Mouse (Mus musculus): Measurements from ENCODE around the gene Rnf227.

Gene Rnf227

GRCm38 (mm10) chr11:69371601-69372000, 31.3 kb downstream of the Rnf227 start:
- no peak for DNase-seq (ENCODE audit: low spot score)

DNA sequence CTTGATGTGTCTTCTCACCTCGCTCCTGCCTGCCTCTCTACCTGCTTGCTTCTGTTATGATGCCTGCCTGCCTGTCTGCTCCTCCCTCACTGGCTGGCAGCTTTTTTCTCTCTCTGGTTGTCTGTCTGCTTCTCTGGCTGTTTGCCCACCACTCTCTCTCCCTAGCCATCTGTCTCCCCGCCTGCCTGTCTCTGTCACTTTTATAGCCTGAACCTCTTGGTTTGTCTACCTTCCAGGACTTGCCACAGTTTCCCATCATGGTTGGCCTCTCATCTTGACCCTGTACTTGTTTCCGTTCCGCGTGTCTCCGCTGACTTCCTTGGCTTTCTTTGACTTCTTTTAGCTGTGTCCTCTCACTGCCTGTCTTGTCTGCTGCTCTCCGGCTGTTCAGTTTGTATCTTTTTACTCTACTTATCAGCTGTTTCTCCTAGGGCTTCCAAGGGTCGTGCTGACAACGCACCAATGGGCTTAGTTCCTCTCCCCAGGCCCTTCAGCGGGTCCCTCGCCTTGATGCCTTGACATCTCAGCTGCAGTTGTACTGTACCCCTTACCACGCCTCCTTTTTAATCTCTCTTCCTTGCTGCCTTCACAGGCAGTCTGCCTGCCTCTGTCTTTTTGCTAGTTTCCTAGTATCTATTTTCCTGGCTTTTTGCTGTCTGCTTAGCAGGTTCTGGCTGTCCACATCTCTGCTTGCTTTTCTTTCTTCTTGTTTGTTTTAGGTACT, 32.0 kb downstream of the Rnf227 start:
- peak; percentile 51 for DNase-seq (ENCODE audit: low spot score)

DNA sequence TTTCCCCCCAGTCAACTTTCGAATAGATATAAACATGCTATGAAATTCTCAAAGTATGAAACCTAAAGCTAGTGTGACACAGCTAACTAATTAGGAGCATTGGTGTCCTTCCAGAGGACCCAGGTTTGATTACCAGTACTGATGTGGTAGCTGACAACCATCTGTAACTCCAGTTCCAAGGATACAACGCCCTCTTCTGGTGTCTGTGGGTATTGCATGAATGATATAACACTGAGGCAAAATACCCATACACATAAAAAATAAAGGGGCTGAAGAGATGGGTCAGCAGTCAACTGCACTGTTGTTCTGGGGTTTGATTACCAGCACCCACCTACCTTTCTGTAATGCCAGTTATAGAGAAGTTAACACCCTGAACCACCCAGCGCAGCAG, 32.5 kb downstream of the Rnf227 start:
- no peak for DNase-seq (ENCODE audit: low spot score)

- no peak for DNase-seq (ENCODE audit: low spot score)
These were observed 33.1 kb downstream of the Rnf227 start for GRCm38 (mm10) chr11:69373223-69373965.

DNA sequence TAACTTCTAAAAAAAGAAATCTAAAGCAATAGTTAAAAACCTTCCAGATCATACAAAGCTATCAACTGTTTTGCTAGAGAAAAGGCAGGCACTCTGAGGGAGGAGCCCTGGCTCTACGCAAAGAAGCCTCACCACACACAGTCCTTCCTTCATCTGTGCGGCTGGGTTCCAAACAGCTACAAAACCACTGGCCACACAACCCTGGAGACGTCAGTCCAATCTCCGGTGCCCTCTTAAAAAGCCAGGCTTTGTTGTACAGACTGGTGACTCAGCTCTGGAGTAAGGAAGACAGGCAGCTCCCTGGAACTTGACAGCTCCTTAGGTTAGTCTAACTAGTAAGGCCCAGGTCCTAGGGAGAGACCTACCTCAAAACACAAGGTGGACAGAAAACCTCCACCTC, 35.4 kb downstream of the Rnf227 start:
- DNase-seq (ENCODE audit: low spot score): no peak

DNA sequence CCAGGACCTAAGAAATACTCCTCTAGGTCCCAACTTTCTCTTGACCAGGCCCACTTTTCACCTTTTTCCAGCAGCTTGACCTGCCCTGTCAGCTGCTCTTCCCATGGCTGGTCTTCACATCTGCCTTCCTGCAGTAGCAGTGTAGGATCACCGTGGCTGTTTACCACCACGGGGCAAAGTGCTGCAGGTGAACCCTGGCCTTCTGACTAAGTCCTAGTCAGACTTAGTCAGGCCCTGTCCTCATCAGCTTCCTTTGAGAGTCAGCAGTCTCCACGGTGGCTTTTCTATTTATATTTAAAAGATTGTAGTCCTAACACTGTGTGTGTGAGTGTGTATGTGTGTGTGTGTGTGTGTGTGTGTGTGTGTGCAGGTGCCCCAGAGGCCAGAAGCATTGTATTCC, 37.5 kb downstream of the Rnf227 start:
- DNase-seq (ENCODE audit: low spot score): peak; percentile 82

GRCm38 (mm10) chr11:69379600-69379999, 39.3 kb downstream of the Rnf227 start:
- peak; percentile 56 for DNase-seq (ENCODE audit: low spot score)

DNA sequence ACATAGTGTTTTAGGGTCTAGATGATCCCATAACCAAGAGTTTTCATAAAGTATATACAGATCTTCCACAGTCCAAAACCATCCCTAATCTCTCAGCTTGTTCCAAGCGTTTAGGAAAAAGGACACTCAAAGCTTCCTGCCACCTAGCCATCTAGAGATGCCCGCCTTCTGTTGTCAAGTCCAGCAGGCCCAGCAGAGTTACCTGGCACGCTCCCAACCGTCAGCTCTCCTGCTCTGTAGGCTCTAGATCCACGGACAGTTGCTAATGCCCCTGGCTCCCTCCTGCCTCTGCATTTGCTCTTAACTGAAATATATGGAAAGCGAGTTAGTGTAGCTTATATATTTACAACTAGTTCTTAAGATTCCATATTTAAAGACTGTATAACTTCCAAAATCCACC, 41.1 kb downstream of the Rnf227 start:
- no peak for DNase-seq (ENCODE audit: low spot score)

DNA sequence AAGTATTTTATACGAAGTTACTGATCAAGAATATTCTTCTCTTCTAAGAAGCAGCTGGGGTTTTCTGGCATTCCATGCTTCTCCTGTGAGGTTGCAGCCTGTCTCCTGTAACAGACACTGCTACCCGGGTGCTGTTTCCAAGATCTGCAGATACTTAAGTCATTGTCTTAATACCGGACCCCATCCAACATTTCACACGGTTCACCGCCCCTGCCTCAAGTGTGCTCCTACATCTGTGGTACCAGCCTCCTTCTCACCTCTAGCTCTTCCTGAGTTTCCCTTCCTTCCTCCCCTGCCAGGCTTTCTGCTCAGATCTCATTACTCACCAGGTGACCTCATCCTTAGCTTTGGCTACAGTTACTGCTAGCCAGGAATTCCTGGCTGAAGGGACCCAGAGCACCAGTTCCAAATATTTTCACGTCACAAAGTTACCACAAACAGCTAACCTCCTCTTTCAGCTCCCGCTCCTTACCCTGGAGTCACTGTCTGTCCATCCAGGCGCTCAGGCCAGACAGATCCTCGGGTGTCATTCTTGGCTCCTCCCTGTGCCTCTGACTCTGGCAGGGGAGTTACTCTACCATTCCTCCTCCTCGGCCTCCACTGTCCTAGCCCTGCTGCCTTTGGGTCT, 42.3 kb downstream of the Rnf227 start:
- DNase-seq (ENCODE audit: low spot score): no peak

- peak; percentile 77 for DNase-seq (ENCODE audit: low spot score)
These were observed 44.7 kb downstream of the Rnf227 start for GRCm38 (mm10) chr11:69384979-69385378.

- no peak for DNase-seq (ENCODE audit: low spot score)
These were observed 46.5 kb downstream of the Rnf227 start for GRCm38 (mm10) chr11:69386758-69387157.

DNA sequence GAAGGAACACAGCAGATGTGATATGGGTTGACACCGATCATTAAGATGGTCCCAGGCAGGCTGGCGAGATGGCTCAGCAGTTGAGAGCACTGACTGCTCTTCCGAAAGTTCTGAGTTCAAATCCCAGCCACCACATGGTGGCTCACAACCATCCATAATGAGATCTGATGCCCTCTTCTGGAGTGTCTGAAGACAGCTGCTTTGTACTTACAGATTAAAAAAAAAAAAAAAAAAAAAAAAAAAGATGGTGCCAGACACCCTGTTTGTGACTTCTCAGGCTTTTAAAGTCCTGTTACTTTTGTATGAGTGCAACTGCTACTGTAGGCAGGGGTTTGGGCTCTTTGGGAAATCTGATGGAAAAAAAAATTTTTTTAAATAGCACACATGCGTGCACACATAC, 48.4 kb downstream of the Rnf227 start:
- no peak for DNase-seq (ENCODE audit: low spot score)

- DNase-seq (ENCODE audit: low spot score): no peak
These were observed 49.5 kb downstream of the Rnf227 start for GRCm38 (mm10) chr11:69389531-69390399.

DNA sequence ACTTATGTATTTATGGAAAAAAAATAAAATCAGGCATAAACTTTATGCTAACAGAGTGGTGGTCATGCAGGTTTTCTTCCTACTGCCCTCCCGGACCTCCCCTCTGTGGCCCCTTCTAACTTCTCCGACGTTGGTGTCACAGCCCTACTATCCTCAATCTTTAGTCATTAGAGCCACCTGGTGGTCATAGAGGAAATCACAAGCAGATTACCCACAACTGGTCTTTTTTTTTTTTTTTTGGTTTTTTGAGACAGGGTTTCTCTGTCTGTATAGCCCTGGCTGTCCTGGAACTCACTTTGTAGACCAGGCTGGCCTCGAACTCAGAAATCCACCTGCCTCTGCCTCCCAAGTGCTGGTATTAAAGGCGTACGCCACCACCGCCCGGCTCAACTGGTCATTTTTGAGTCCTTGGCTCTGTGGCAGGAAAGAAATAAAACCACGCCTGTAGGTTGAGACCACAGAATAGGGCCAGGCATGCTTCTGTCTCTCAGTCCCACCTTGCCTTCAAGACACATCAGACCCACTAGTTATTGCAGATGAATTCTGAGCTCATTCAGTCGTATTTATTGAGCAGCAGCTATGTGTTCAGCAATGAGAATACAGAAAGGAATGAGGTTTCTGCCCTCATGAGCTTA, 50.3 kb downstream of the Rnf227 start:
- no peak for DNase-seq (ENCODE audit: low spot score)
